In the genomic region with DNA sequence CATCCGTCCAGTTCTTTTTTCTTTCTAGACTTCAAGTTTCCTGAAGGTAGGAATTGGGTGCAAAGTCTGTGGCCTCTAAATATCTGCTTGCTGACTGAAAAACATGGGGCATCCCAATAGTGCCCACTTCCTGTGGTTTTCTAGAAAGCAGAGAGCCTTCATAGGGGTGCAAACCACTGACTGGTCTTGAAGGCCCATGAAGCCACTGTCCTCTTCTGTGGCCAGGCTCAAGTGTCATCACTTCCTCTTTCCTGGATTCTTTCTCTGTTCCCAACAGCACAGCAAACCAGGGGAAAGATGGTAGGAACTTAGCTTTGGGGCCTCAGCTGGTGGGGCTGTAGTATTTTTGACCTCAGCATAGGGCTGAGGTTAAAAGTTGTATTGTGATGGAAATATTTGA, we compare ENCODE assay signal across 22 mouse cellular contexts.
"Had no signal": no experiment of that assay in that cellular context is flagged by ENCODE, and none has a peak within 500 bp of the region (broad histone marks: within the 10 kb centered on the region; RNA-seq: fewer than 3 reads in every experiment).

No protein-coding gene starts in this region.

- H3K27ac ChIP-seq: kidney, embryonic 15.5 days; limb, embryonic 10.5 days; limb, embryonic 13.5 days; liver, embryonic 15.5 days; lung, embryonic 15.5 days; neural tube, embryonic 12.5 days; neural tube, embryonic 15.5 days had no signal

- H3K27me3 ChIP-seq: kidney, embryonic 15.5 days; limb, embryonic 13.5 days; liver, embryonic 12.5 days; liver, embryonic 15.5 days; lung, embryonic 15.5 days; neural tube, embryonic 12.5 days; neural tube, embryonic 15.5 days had no signal

- ATAC-seq: liver, embryonic 12.5 days had no signal

- H3K9ac ChIP-seq: kidney, embryonic 15.5 days; limb, embryonic 13.5 days; liver, embryonic 12.5 days; liver, embryonic 15.5 days; lung, embryonic 15.5 days; neural tube, embryonic 12.5 days; neural tube, embryonic 15.5 days had no signal

- H3K9me3 ChIP-seq: kidney, embryonic 15.5 days; limb, embryonic 10.5 days; limb, embryonic 13.5 days; liver, embryonic 12.5 days; liver, embryonic 15.5 days; lung, embryonic 15.5 days; neural tube, embryonic 12.5 days; neural tube, embryonic 15.5 days had no signal

- H3K4me2 ChIP-seq: kidney, embryonic 15.5 days; limb, embryonic 13.5 days; liver, embryonic 12.5 days; liver, embryonic 15.5 days; lung, embryonic 15.5 days; midbrain, embryonic 11.5 days; neural tube, embryonic 12.5 days; neural tube, embryonic 15.5 days had no signal

- H3K4me1 ChIP-seq: neural tube, embryonic 12.5 days had no signal

- H3K4me3 ChIP-seq: kidney, embryonic 15.5 days; limb, embryonic 10.5 days; limb, embryonic 13.5 days; liver, embryonic 12.5 days; liver, embryonic 15.5 days; lung, embryonic 15.5 days; neural tube, embryonic 12.5 days; neural tube, embryonic 15.5 days had no signal

- DNase-seq: kidney, adult 8-10 months; kidney, postnatal 14 days; kidney, postnatal 4 days; liver; lung, adult 18-20 months; lung, postnatal 10 days; lung, postnatal 36 days; midbrain, embryonic 14.5 days; right cerebral cortex, adult 18-20 months; right cerebral cortex, postnatal 25 days; spleen, adult 18-20 months; thymus, adult 18-20 months; thymus, postnatal 36 days had no signal
